Mouse (Mus musculus): ENCODE data around the gene S100a10.

GRCm38 (mm10) chr3:93562372-93562771 lies 7.5 kb downstream of the S100a10 start:
- no peak for TF ChIP-seq CTCF (IDR thresholded peaks at IDR 0.05; ENCODE audit: low read depth, low read length)
- TF ChIP-seq POLR2A (IDR thresholded peaks at IDR 0.05; ENCODE audit: extremely low read depth, insufficient read depth, low read length) = no peak
